Mouse (Mus musculus) embryo, embryonic 10 days (tissue): ENCODE measurements at regions not wholly inside any gene's neighbourhood (a gene's known extent, or its start where the extent isn't known, plus 50 kb on each side); places are given as distances from the start of the nearest gene placed in this dataset.

Experiments
- DNase-seq: peaks from one replicate; pipeline ENCODE4 v3.0.0-alpha.2; 2015; ENCODE audit warnings: low spot score

GRCm38 (mm10) chr6:44092336-44092735, 426.3 kb upstream of the Tpk1 start:
- peak; percentile 32 for DNase-seq

DNA sequence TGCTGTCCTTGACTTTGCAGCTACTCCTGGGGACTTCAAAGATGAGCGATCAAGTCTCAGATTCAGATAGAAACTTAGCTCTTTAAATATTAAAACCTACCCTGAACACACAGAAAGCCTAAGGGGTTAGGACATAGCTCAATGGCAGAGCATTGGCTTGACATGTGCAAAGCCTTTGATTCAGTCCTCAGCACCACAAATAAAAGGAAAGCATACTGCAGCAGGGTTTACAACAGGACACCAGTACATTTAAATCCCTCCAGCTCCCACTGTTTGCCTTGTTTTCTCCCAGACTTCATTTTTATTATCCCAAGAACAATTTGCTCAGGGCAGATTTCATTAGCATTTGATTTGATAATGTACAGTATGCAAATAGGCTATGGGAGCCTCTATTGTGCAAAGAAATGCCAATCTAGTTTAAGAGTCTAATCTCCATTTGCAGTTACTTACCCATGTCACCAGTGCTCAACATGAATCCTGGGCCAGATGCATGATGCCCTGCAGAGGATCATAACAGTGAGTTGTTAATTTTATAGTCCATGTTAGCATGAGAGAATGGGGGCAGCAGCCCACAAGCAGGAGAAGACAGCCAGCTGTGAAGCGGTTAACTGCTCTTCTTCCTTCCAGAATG, 416.0 kb upstream of the Tpk1 start:
- DNase-seq = no peak

GRCm38 (mm10) chr6:44073124-44073523, 407.0 kb upstream of the Tpk1 start:
- DNase-seq = no peak

- no peak for DNase-seq
These were observed 401.8 kb upstream of the Tpk1 start for GRCm38 (mm10) chr6:44067841-44068240.
